Mouse (Mus musculus) midbrain, postnatal 0 days (tissue): ENCODE measurements at regions not wholly inside any gene's neighbourhood (a gene's known extent, or its start where the extent isn't known, plus 50 kb on each side); places are given as distances from the start of the nearest gene placed in this dataset.

Source experiments
- ATAC-seq: fragments of 200-750 bp; cut with Nextera tagmentation; 2 replicates; pipeline ENCODE4 v1.8.0; 2017; ENCODE audit warnings: moderate number of reproducible peaks, mild to moderate bottlenecking, moderate TSS enrichment, moderate library complexity; ENCODE audit not compliant: low FRiP score
- DNase-seq: peaks from one replicate; pipeline ENCODE4 v3.0.0-alpha.2; 2015; ENCODE audit warnings: low spot score
- H3K27ac ChIP-seq: fragments of 300-500 bp; sonication (generic); 2 replicates; pipeline ENCODE4 v1.5.1; 2014; ENCODE audit warnings: low read depth, mild to moderate bottlenecking, low read length, mixed read lengths
- H3K27me3 ChIP-seq: fragments of 300-500 bp; sonication (generic); 2 replicates; pipeline ENCODE4 v1.6.1; 2014; ENCODE audit warnings: low read length, control low read depth, mixed read lengths; ENCODE audit not compliant: insufficient read depth
- H3K36me3 ChIP-seq: fragments of 300-500 bp; sonication (generic); 2 replicates; pipeline ENCODE4 v1.6.1; 2014; ENCODE audit warnings: low read length, control low read depth, mixed read lengths; ENCODE audit not compliant: insufficient read depth
- H3K4me1 ChIP-seq: fragments of 300-500 bp; sonication (generic); 2 replicates; pipeline ENCODE4 v1.6.1; 2014; ENCODE audit warnings: mild to moderate bottlenecking, control low read depth, antibody characterized with exemption, low read length, mixed read lengths; ENCODE audit not compliant: insufficient read depth
- H3K4me2 ChIP-seq: fragments of 300-500 bp; sonication (generic); 2 replicates; pipeline ENCODE4 v1.6.1; 2014; ENCODE audit warnings: low read depth, mild to moderate bottlenecking, low read length, mixed read lengths; ENCODE audit not compliant: poor library complexity, severe bottlenecking
- H3K4me3 ChIP-seq: fragments of 300-500 bp; sonication (generic); 2 replicates; pipeline ENCODE4 v1.5.1; 2014; ENCODE audit warnings: low read depth, mild to moderate bottlenecking, low read length, moderate library complexity
- H3K9ac ChIP-seq: fragments of 300-500 bp; sonication (generic); replicated peaks from 2 replicates; pipeline ENCODE4 v1.6.1; 2014; ENCODE audit warnings: mild to moderate bottlenecking, low read length, moderate library complexity, mixed read lengths; ENCODE audit not compliant: poor library complexity, severe bottlenecking
- H3K9me3 ChIP-seq: fragments of 300-500 bp; sonication (generic); 2 replicates; pipeline ENCODE4 v1.6.1; 2016; ENCODE audit warnings: low read length, control low read depth
- CTCF ChIP-seq: IDR thresholded peaks from 2 replicates; pipeline ENCODE4 v1.5.1; 2016; ENCODE audit warnings: antibody characterized with exemption, mild to moderate bottlenecking
- WGBS: fragments of 180-500 bp; shearing (Covaris S2); extraction: QIAGEN DNeasy Blood & Tissue Kit; methylation state at CpG from one replicate; pipeline ENCODE4 v1.1.7; 2014; 5-methylcytosine and 5-hydroxymethylcytosine counted together

- Histone ChIP-seq H3K4me3 (no peak overlapping the region), H3K9me3 (no peaks in the 10 kb centered on the region), H3K4me1 (no peaks in the 10 kb centered on the region), H3K27me3 (no peaks in the 10 kb centered on the region), H3K9ac (no peak overlapping the region), H3K27ac (no peak overlapping the region), H3K4me2 (no peak overlapping the region), H3K36me3 (no peaks in the 10 kb centered on the region)
- DNase-seq: no peak
- TF ChIP-seq CTCF: no peak
- no peak for ATAC-seq
- 17% methylated on average over 1 of the region's 1 CpGs for WGBS
These were observed 546.1 kb upstream of the Mgmt start for GRCm38 (mm10) chr7:136348309-136348708.

- DNase-seq: no peak
- no peak for ATAC-seq
- no peaks in the 10 kb centered on the region for H3K9me3 ChIP-seq
These were observed 544.8 kb upstream of the Mgmt start for GRCm38 (mm10) chr7:136349651-136350050.

GRCm38 (mm10) chr7:136357011-136357410, 537.4 kb upstream of the Mgmt start:
- H3K27ac ChIP-seq: no peak overlapping the region
- H3K9me3 ChIP-seq: no peaks in the 10 kb centered on the region
- 57% methylated on average over 7 of the region's 7 CpGs for WGBS
- ATAC-seq (no peak), DNase-seq (no peak)
- H3K4me3 ChIP-seq: no peak overlapping the region
- no peaks in the 10 kb centered on the region for H3K4me1 ChIP-seq
- no peak overlapping the region for H3K9ac ChIP-seq
- H3K4me2 ChIP-seq: no peak overlapping the region
- H3K36me3 ChIP-seq: no peaks in the 10 kb centered on the region
- H3K27me3 ChIP-seq: no peaks in the 10 kb centered on the region
- TF ChIP-seq CTCF: no peak

More at GRCm38 (mm10) chr7:136349651-136350050, 544.8 kb upstream of the Mgmt start:
- Histone ChIP-seq H3K27ac (no peak overlapping the region), H3K4me3 (no peak overlapping the region), H3K4me1 (no peaks in the 10 kb centered on the region), H3K4me2 (no peak overlapping the region), H3K36me3 (no peaks in the 10 kb centered on the region), H3K9ac (no peak overlapping the region), H3K27me3 (no peaks in the 10 kb centered on the region)
- no peak for TF ChIP-seq CTCF
- WGBS: 59% methylated on average over 14 of the region's 14 CpGs

GRCm38 (mm10) chr7:136365318-136366211, 528.8 kb upstream of the Mgmt start:
- DNase-seq: no peak
- Histone ChIP-seq H3K4me1 (no peaks in the 10 kb centered on the region), H3K9ac (no peak overlapping the region), H3K27ac (no peak overlapping the region), H3K36me3 (no peaks in the 10 kb centered on the region), H3K4me2 (no peak overlapping the region), H3K27me3 (no peaks in the 10 kb centered on the region), H3K9me3 (no peaks in the 10 kb centered on the region), H3K4me3 (no peak overlapping the region)
- WGBS: 39% methylated on average over 7 of the region's 7 CpGs
- no peak for TF ChIP-seq CTCF
- ATAC-seq: no peak

- Histone ChIP-seq H3K4me1 (no peaks in the 10 kb centered on the region), H3K4me2 (no peak overlapping the region), H3K9ac (no peak overlapping the region), H3K36me3 (no peaks in the 10 kb centered on the region), H3K9me3 (no peaks in the 10 kb centered on the region), H3K4me3 (no peak overlapping the region), H3K27ac (no peak overlapping the region), H3K27me3 (no peaks in the 10 kb centered on the region)
- 83% methylated on average over 3 of the region's 3 CpGs for WGBS
- no peak for ATAC-seq
- 0 out of 2 replicates have a peak, but pooled peaks have one; percentile 21 for TF ChIP-seq CTCF
- no peak for DNase-seq
These were observed 517.2 kb upstream of the Mgmt start for GRCm38 (mm10) chr7:136377259-136377658.

GRCm38 (mm10) chr7:136377742-136378141, 516.7 kb upstream of the Mgmt start:
- H3K27me3 ChIP-seq: no peaks in the 10 kb centered on the region
- no peaks in the 10 kb centered on the region for H3K36me3 ChIP-seq
- H3K9ac ChIP-seq: no peak overlapping the region
- no peak for TF ChIP-seq CTCF
- no peak overlapping the region for H3K27ac ChIP-seq
- WGBS: 81% methylated on average over 8 of the region's 8 CpGs
- DNase-seq (no peak), ATAC-seq (no peak)
- H3K9me3 ChIP-seq: no peaks in the 10 kb centered on the region
- H3K4me1 ChIP-seq: no peaks in the 10 kb centered on the region
- H3K4me3 ChIP-seq: no peak overlapping the region
- H3K4me2 ChIP-seq: no peak overlapping the region
